Mouse (Mus musculus) frontal cortex, postnatal 10 days (tissue): ENCODE results near the gene Btla.

ENCODE experiments used
- DNase-seq, 2 experiments: peaks; one replicate each; pipeline ENCODE4 v3.0.0; 2022; ENCODE audit warnings: low spot score in 2 of 2, mixed read lengths in 1 of 2

Gene Btla

GRCm38 (mm10) chr16:45259663-45260062, 35.5 kb downstream of the Btla start:
- no peak for DNase-seq

GRCm38 (mm10) chr16:45261321-45261720, 37.2 kb downstream of the Btla start:
- no peak for DNase-seq

- DNase-seq: no peak
These were observed 37.9 kb downstream of the Btla start for GRCm38 (mm10) chr16:45262051-45262450.

- DNase-seq: no peak
These were observed 45.8 kb downstream of the Btla start for GRCm38 (mm10) chr16:45269886-45270285.

GRCm38 (mm10) chr16:45283093-45283492, 59.0 kb downstream of the Btla start:
- DNase-seq: no peak

GRCm38 (mm10) chr16:45297806-45298205, 73.7 kb downstream of the Btla start:
- no peak for DNase-seq
